Mouse (Mus musculus) cerebellum, postnatal 14 days (tissue): Measurements from ENCODE around the gene Kcnj1.
A peak's percentile ranks its signal among the peaks of the same experiment; 100 is the strongest.

Experiments
- DNase-seq, 2 experiments: peaks; one replicate each; pipeline ENCODE4 v3.0.0; 2021; ENCODE audit warnings: mixed read lengths in 2 of 2

The Kcnj1 gene

GRCm38 (mm10) chr9:32372202-32372601 is at the start of gene Kcnj1:
Gene Kcnj1 (plus strand): TSS chr9:32372493.
- DNase-seq, result no peak

- no peak for DNase-seq
Measured at GRCm38 (mm10) chr9:32323610-32324009, 48.7 kb upstream of the Kcnj1 start.

GRCm38 (mm10) chr9:32328777-32329176 is 43.5 kb upstream of the Kcnj1 start:
- DNase-seq, result no peak

GRCm38 (mm10) chr9:32331162-32331561 is 41.1 kb upstream of the Kcnj1 start:
- no peak for DNase-seq

GRCm38 (mm10) chr9:32335389-32336150 is 36.7 kb upstream of the Kcnj1 start:
- DNase-seq, result no peak

GRCm38 (mm10) chr9:32340831-32341230 is 31.5 kb upstream of the Kcnj1 start:
- peak; percentile 22 to 32 for DNase-seq

- no peak for DNase-seq
Measured at GRCm38 (mm10) chr9:32342929-32343328, 29.4 kb upstream of the Kcnj1 start.

- DNase-seq, result peak in 1 of 2 experiments; percentile 32
Measured at GRCm38 (mm10) chr9:32344051-32344450, 28.2 kb upstream of the Kcnj1 start, which contains the start of gene Kcnj5. Gene Kcnj5 (minus strand): TSS chr9:32344350.

- no peak for DNase-seq
Measured at GRCm38 (mm10) chr9:32344489-32344888, 27.8 kb upstream of the Kcnj1 start.

GRCm38 (mm10) chr9:32348096-32348495 is 24.2 kb upstream of the Kcnj1 start:
- no peak for DNase-seq

- DNase-seq, result no peak
Measured at GRCm38 (mm10) chr9:32349344-32349743, 22.9 kb upstream of the Kcnj1 start.

- DNase-seq, result peak; percentile 86 to 90
Measured at GRCm38 (mm10) chr9:32350332-32350731, 22.0 kb upstream of the Kcnj1 start.

- no peak for DNase-seq
Measured at GRCm38 (mm10) chr9:32360770-32361169, 11.5 kb upstream of the Kcnj1 start.

- DNase-seq, result no peak
Measured at GRCm38 (mm10) chr9:32368812-32369211, 3.5 kb upstream of the Kcnj1 start.

- DNase-seq, result no peak
Measured at GRCm38 (mm10) chr9:32369388-32369787, 2.9 kb upstream of the Kcnj1 start.

- DNase-seq, result no peak
Measured at GRCm38 (mm10) chr9:32373656-32374055, 1.4 kb downstream of the Kcnj1 start.

GRCm38 (mm10) chr9:32376031-32376430 is 3.7 kb downstream of the Kcnj1 start:
- DNase-seq, result no peak

- no peak for DNase-seq
Measured at GRCm38 (mm10) chr9:32376863-32377590, 4.7 kb downstream of the Kcnj1 start.

- no peak for DNase-seq
Measured at GRCm38 (mm10) chr9:32384906-32385305, 12.6 kb downstream of the Kcnj1 start.

GRCm38 (mm10) chr9:32388120-32388519 is 15.8 kb downstream of the Kcnj1 start:
- DNase-seq, result no peak

- DNase-seq, result no peak
Measured at GRCm38 (mm10) chr9:32391092-32391491, 18.8 kb downstream of the Kcnj1 start.

- no peak for DNase-seq
Measured at GRCm38 (mm10) chr9:32391701-32392100, 19.4 kb downstream of the Kcnj1 start.

GRCm38 (mm10) chr9:32392716-32393115 is 20.4 kb downstream of the Kcnj1 start:
- DNase-seq, result no peak

- no peak for DNase-seq
Measured at GRCm38 (mm10) chr9:32394761-32395161, 22.5 kb downstream of the Kcnj1 start.
